Mouse (Mus musculus): ENCODE results near the gene Birc6.

The Birc6 gene
- long read RNA-seq, experiment 1, partial matches to known transcripts, result 10 of 22 reads
- long read RNA-seq, experiment 1, other reads (novel, unspliced or antisense), result 12 of 22 reads
- long read RNA-seq, experiment 2, partial matches to known transcripts, result 32 of 40 reads
- long read RNA-seq, experiment 2, other reads (novel, unspliced or antisense), result 8 of 40 reads

- intact Hi-C loops (cut with DNase I), result loop anchor here (5.0 kb wide), 1 partner anchor 36 kb away; no protein-coding TSS in a partner anchor
These were observed at the start of gene Birc6 for GRCm38 (mm10) chr17:74527729-74528607. Gene Birc6, plus strand, starts transcription at chr17:74528295.

GRCm38 (mm10) chr17:74480361-74481069 is 47.6 kb upstream of the Birc6 start:
- intact Hi-C loops (cut with DNase I), result loop anchor here (10.0 kb wide), 1 partner anchor 146 kb away; the partner anchor contains the start of gene Spast

- intact Hi-C loops (cut with DNase I), result loop anchor here (10.0 kb wide), 1 partner anchor 154 kb away; the partner anchor contains the start of gene Spast
These were observed 38.8 kb upstream of the Birc6 start, which contains the start of gene Yipf4 for GRCm38 (mm10) chr17:74489024-74489900. Gene Yipf4, plus strand, starts transcription at chr17:74489493.

GRCm38 (mm10) chr17:74489901-74490220 is 38.2 kb upstream of the Birc6 start:
- intact Hi-C loops (cut with DNase I), result loop anchor here (5.0 to 10.0 kb wide), 2 partner anchors 37 to 155 kb away; partner anchors contain the start of genes Birc6 and Spast

- intact Hi-C loops (cut with DNase I), result loop anchor here (5.0 kb wide), 1 partner anchor 36 kb away; the partner anchor contains the start of gene Birc6
These were observed 36.5 kb upstream of the Birc6 start for GRCm38 (mm10) chr17:74491565-74491964.

- intact Hi-C loops (cut with DNase I), result no loop called here
These were observed 27.9 kb upstream of the Birc6 start for GRCm38 (mm10) chr17:74500204-74500603.

- intact Hi-C loops (cut with DNase I), result no loop called here
These were observed 27.0 kb upstream of the Birc6 start for GRCm38 (mm10) chr17:74501085-74501484.

GRCm38 (mm10) chr17:74507934-74508333 is 20.2 kb upstream of the Birc6 start:
- intact Hi-C loops (cut with DNase I), result no loop called here

GRCm38 (mm10) chr17:74508600-74508999 is 19.5 kb upstream of the Birc6 start:
- intact Hi-C loops (cut with DNase I), result no loop called here

- intact Hi-C loops (cut with DNase I), result no loop called here
These were observed 15.8 kb upstream of the Birc6 start for GRCm38 (mm10) chr17:74512308-74512707.

GRCm38 (mm10) chr17:74522797-74523723 is 5.0 kb upstream of the Birc6 start:
- intact Hi-C loops (cut with DNase I), result no loop called here

GRCm38 (mm10) chr17:74526117-74526516 is 2.0 kb upstream of the Birc6 start:
- intact Hi-C loops (cut with DNase I), result loop anchor here (5.0 kb wide), 1 partner anchor 34 kb away; no protein-coding TSS in a partner anchor

GRCm38 (mm10) chr17:74526806-74527653 is 1.1 kb upstream of the Birc6 start:
- intact Hi-C loops (cut with DNase I), result loop anchor here (5.0 kb wide), 1 partner anchor 35 kb away; no protein-coding TSS in a partner anchor

- intact Hi-C loops (cut with DNase I), result loop anchor here (5.0 kb wide), 1 partner anchor 37 kb away; no protein-coding TSS in a partner anchor
These were observed 795 bp downstream of the Birc6 start for GRCm38 (mm10) chr17:74528648-74529532.

- intact Hi-C loops (cut with DNase I), result loop anchor here (5.0 kb wide), 1 partner anchor 37 kb away; no protein-coding TSS in a partner anchor
These were observed 1.4 kb downstream of the Birc6 start for GRCm38 (mm10) chr17:74529533-74529824.

- intact Hi-C loops (cut with DNase I), result no loop called here
These were observed 6.9 kb downstream of the Birc6 start for GRCm38 (mm10) chr17:74534971-74535370.

GRCm38 (mm10) chr17:74537526-74537925 is 9.4 kb downstream of the Birc6 start:
- intact Hi-C loops (cut with DNase I), result no loop called here

All from adrenal gland (tissue).